Mouse (Mus musculus) liver, embryonic 11.5 days (tissue): ENCODE measurements at regions not wholly inside any gene's neighbourhood (a gene's known extent, or its start where the extent isn't known, plus 50 kb on each side); places are given as distances from the start of the nearest gene placed in this dataset.

Experiments used
- ATAC-seq: fragments of 200-750 bp; cut with Nextera tagmentation; replicated peaks from 2 replicates; pipeline ENCODE4 v1.8.0; 2017; ENCODE audit warnings: moderate number of reproducible peaks, mild to moderate bottlenecking, moderate TSS enrichment, moderate library complexity; ENCODE audit not compliant: low FRiP score
- DNase-seq: peaks from one replicate; pipeline ENCODE4 v3.0.0-alpha.2; 2017; ENCODE audit warnings: low spot score
- H3K27ac ChIP-seq: fragments of 300-500 bp; sonication (generic); 2 replicates; pipeline ENCODE4 v1.5.1; 2014; ENCODE audit warnings: mild to moderate bottlenecking, low read depth, low read length, control low read depth
- H3K27me3 ChIP-seq: fragments of 300-500 bp; sonication (generic); replicated peaks from 2 replicates; pipeline ENCODE4 v1.6.1; 2014; ENCODE audit warnings: low read length, mixed read lengths; ENCODE audit not compliant: control insufficient read depth, insufficient read depth
- H3K36me3 ChIP-seq: fragments of 300-500 bp; sonication (generic); 2 replicates; pipeline ENCODE4 v1.6.1; 2014; ENCODE audit warnings: mild to moderate bottlenecking, low read length, moderate library complexity, mixed read lengths; ENCODE audit not compliant: control insufficient read depth, insufficient read depth
- H3K4me1 ChIP-seq: fragments of 300-500 bp; sonication (generic); replicated peaks from 2 replicates; pipeline ENCODE4 v1.6.1; 2014; ENCODE audit warnings: low read length, mixed read lengths; ENCODE audit not compliant: control insufficient read depth, insufficient read depth
- H3K4me2 ChIP-seq: fragments of 300-500 bp; sonication (generic); 2 replicates; pipeline ENCODE4 v1.6.1; 2014; ENCODE audit warnings: mild to moderate bottlenecking, control low read depth, moderate library complexity
- H3K4me3 ChIP-seq: fragments of 300-500 bp; sonication (generic); 2 replicates; pipeline ENCODE4 v1.5.1; 2014; ENCODE audit warnings: low read depth, low read length, control low read depth
- H3K9ac ChIP-seq: fragments of 300-500 bp; sonication (generic); 2 replicates; pipeline ENCODE4 v1.6.1; 2014; ENCODE audit warnings: low read depth, low read length, control low read depth
- H3K9me3 ChIP-seq: fragments of 300-500 bp; sonication (generic); 2 replicates; pipeline ENCODE4 v1.6.1; 2016; ENCODE audit warnings: low read length, inconsistent platforms, mixed read lengths; ENCODE audit not compliant: control insufficient read depth
- WGBS: fragments of 180-500 bp; shearing (Covaris S2); extraction: QIAGEN DNeasy Blood & Tissue Kit; methylation state at CpG from one replicate; pipeline ENCODE4 v1.1.7; 2014; 5-methylcytosine and 5-hydroxymethylcytosine counted together

GRCm38 (mm10) chr3:21878396-21878795 lies 198.1 kb upstream of the Tbl1xr1 start:
- 68% methylated on average over 2 of the region's 2 CpGs for WGBS
- ATAC-seq = no peak

GRCm38 (mm10) chr3:21884216-21884615 lies 192.2 kb upstream of the Tbl1xr1 start:
- ATAC-seq (no peak), DNase-seq (no peak)
- H3K4me2 ChIP-seq = no peak overlapping the region
- H3K9ac ChIP-seq = no peak overlapping the region
- H3K4me1 ChIP-seq = no peaks in the 10 kb centered on the region
- no peak overlapping the region for H3K4me3 ChIP-seq
- no peak overlapping the region for H3K27ac ChIP-seq
- H3K27me3 ChIP-seq = no peaks in the 10 kb centered on the region
- H3K36me3 ChIP-seq = no peaks in the 10 kb centered on the region
- 55% methylated on average over 3 of the region's 3 CpGs for WGBS
- H3K9me3 ChIP-seq = no peaks in the 10 kb centered on the region

More at GRCm38 (mm10) chr3:21878396-21878795, 198.1 kb upstream of the Tbl1xr1 start:
- Histone ChIP-seq H3K9ac (no peak overlapping the region), H3K4me1 (no peaks in the 10 kb centered on the region), H3K4me2 (no peak overlapping the region), H3K36me3 (no peaks in the 10 kb centered on the region), H3K9me3 (no peaks in the 10 kb centered on the region), H3K27ac (no peak overlapping the region), H3K4me3 (no peak overlapping the region), H3K27me3 (no peaks in the 10 kb centered on the region)
- no peak for DNase-seq

GRCm38 (mm10) chr3:21888710-21889109 lies 187.7 kb upstream of the Tbl1xr1 start:
- Histone ChIP-seq H3K27ac (no peak overlapping the region), H3K4me2 (no peak overlapping the region), H3K9me3 (no peaks in the 10 kb centered on the region; the same call in 1 of the 2 replicates), H3K36me3 (no peaks in the 10 kb centered on the region), H3K9ac (no peak overlapping the region), H3K27me3 (no peaks in the 10 kb centered on the region), H3K4me3 (no peak overlapping the region), H3K4me1 (no peaks in the 10 kb centered on the region)
- DNase-seq (no peak), ATAC-seq (no peak)
- 82% methylated on average over 3 of the region's 3 CpGs for WGBS

- no peaks in the 10 kb centered on the region for H3K4me1 ChIP-seq
- H3K4me3 ChIP-seq = no peak overlapping the region
- H3K9ac ChIP-seq = no peak overlapping the region
- no peak for DNase-seq
- H3K27ac ChIP-seq = no peak overlapping the region
- no peak overlapping the region for H3K4me2 ChIP-seq
- no peak for ATAC-seq
- no peaks in the 10 kb centered on the region for H3K27me3 ChIP-seq
- WGBS = 45% methylated on average over 7 of the region's 7 CpGs
- H3K9me3 ChIP-seq = no peaks in the 10 kb centered on the region; the same call in 1 of the 2 replicates
- H3K36me3 ChIP-seq = no peaks in the 10 kb centered on the region
Measured at GRCm38 (mm10) chr3:21891819-21892480, 184.5 kb upstream of the Tbl1xr1 start.

DNA sequence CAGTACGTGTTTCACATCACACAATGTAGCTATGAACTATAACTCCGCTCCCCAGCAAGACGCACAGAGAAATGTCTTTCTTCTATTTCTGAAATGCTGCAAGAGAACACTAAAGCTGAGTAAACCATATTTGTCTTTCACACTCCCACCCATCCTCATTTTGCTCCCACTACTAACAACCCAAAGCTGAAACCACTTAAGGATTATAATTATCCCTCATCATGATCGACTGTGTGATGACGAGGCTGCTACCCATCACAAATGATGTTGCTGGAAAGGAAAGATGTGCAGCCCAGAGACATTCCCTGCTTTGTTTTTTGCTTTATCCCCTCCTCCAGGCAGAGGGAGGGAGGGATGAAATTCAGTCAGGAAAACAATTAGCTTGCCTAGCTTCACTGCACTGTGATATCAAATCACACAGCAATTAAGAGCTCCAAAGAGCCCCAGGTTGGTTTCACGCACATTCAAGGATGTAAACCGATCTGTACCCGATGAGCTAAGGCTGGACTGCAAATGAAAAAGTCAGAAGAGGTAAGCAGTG lies 183.5 kb upstream of the Tbl1xr1 start:
- Histone ChIP-seq H3K27ac (no peak overlapping the region), H3K4me1 (no peaks in the 10 kb centered on the region), H3K27me3 (no peaks in the 10 kb centered on the region), H3K4me3 (no peak overlapping the region), H3K9me3 (no peaks in the 10 kb centered on the region; the same call in 1 of the 2 replicates), H3K36me3 (no peaks in the 10 kb centered on the region), H3K4me2 (no peak overlapping the region), H3K9ac (no peak overlapping the region)
- no peak for DNase-seq
- ATAC-seq = no peak
- WGBS = 66% methylated on average over 8 of the region's 8 CpGs

- ATAC-seq (no peak), DNase-seq (no peak)
- H3K4me3 ChIP-seq = no peak overlapping the region
- no peaks in the 10 kb centered on the region for H3K36me3 ChIP-seq
- no peak overlapping the region for H3K4me2 ChIP-seq
- H3K27ac ChIP-seq = no peak overlapping the region
- H3K9me3 ChIP-seq = no peaks in the 10 kb centered on the region; the same call in 1 of the 2 replicates
- no peaks in the 10 kb centered on the region for H3K4me1 ChIP-seq
- H3K9ac ChIP-seq = no peak overlapping the region
- 74% methylated on average over 2 of the region's 2 CpGs for WGBS
- no peaks in the 10 kb centered on the region for H3K27me3 ChIP-seq
Measured at GRCm38 (mm10) chr3:21895551-21895950, 180.9 kb upstream of the Tbl1xr1 start.

GRCm38 (mm10) chr3:21898241-21898640 lies 178.2 kb upstream of the Tbl1xr1 start:
- Histone ChIP-seq H3K9me3 (no peaks in the 10 kb centered on the region), H3K27me3 (no peaks in the 10 kb centered on the region), H3K27ac (no peak overlapping the region), H3K4me3 (no peak overlapping the region), H3K4me2 (no peak overlapping the region), H3K9ac (no peak overlapping the region), H3K36me3 (no peaks in the 10 kb centered on the region), H3K4me1 (no peaks in the 10 kb centered on the region)
- 73% methylated on average over 5 of the region's 5 CpGs for WGBS
- ATAC-seq (no peak), DNase-seq (no peak)

- Histone ChIP-seq H3K4me1 (no peaks in the 10 kb centered on the region), H3K4me2 (no peak overlapping the region), H3K9ac (no peak overlapping the region), H3K27ac (no peak overlapping the region), H3K36me3 (no peaks in the 10 kb centered on the region), H3K27me3 (no peaks in the 10 kb centered on the region), H3K9me3 (no peaks in the 10 kb centered on the region), H3K4me3 (no peak overlapping the region)
- no peak for DNase-seq
- WGBS = 27% methylated on average over 2 of the region's 2 CpGs
- no peak for ATAC-seq
Measured at GRCm38 (mm10) chr3:21905384-21906073, 170.9 kb upstream of the Tbl1xr1 start.

- 81% methylated on average over 4 of the region's 4 CpGs for WGBS
- Histone ChIP-seq H3K9ac (no peak overlapping the region), H3K27ac (no peak overlapping the region), H3K27me3 (no peaks in the 10 kb centered on the region), H3K4me3 (no peak overlapping the region), H3K4me1 (no peaks in the 10 kb centered on the region), H3K4me2 (no peak overlapping the region), H3K9me3 (no peaks in the 10 kb centered on the region), H3K36me3 (no peaks in the 10 kb centered on the region)
- DNase-seq (no peak), ATAC-seq (no peak)
Measured at GRCm38 (mm10) chr3:21908828-21909227, 167.6 kb upstream of the Tbl1xr1 start.
